Mouse (Mus musculus) common myeloid progenitor, adult 5-6 weeks (primary cell): ENCODE measurements at regions not wholly inside any gene's neighbourhood (a gene's known extent, or its start where the extent isn't known, plus 50 kb on each side); places are given as distances from the start of the nearest gene placed in this dataset.

ENCODE experiments used
- ATAC-seq: replicated peaks from 2 replicates; pipeline ENCODE4 v1.8.0; 2016; ENCODE audit warnings: low read depth, mild to moderate bottlenecking, moderate TSS enrichment, inconsistent platforms; ENCODE audit not compliant: poor library complexity, severe bottlenecking

DNA sequence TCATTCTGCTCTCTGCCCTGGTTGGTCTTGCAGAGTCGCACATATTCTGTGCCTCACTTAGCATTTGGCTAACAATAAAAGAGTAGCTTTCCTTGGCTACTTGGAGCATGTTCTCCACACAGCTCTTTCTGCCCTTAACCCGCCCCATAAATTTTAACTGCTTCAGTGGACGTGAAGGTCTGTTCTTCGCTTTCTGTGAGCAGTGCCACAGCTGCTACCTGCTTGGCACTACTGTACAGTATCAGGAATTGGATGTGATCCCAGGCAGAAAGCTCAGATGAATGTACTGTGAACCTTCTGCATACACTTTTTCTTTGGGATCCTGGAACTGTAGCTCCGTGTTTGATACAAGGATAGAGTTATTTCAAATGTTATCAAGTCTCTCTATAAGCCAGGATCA lies 939.4 kb downstream of the Epha4 start:
- no peak for ATAC-seq

DNA sequence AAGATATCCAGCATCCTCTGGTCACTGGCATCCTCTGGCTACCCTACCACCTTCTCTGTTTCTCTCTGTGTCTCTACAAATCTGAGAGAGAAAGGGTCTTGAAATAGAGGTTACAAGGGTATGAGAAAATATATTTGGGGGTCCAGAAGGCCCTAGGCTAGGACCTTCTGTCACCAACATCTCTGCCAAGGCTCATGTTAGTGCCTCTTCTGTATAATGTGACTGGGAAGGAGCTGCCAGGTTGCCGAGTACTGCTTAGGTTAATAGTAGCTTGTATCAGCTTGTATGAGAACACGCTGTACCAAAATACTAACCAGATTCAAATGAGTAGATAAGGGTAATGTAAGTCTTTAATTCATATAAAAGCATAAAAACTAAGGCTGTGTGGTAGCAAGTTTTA lies 929.0 kb downstream of the Epha4 start:
- ATAC-seq = no peak

DNA sequence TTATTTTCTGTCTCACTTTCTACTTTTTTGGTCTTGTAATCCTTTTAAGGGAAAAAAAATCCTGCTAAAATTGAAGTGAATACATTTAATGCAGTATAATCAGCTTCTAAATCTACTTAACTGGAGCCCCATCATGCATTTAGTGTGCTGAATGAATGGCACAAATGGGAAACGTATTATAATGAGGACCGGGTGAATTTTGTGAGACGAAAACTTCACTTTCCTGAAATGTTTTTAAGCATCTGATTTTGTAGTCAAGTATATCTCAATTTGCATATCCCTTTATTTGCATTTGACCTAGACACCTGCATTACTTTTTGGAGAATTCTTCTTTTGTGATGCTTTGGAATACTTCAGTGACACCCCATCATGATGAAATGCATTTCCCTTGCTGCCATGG lies 889.1 kb downstream of the Epha4 start:
- ATAC-seq = no peak

DNA sequence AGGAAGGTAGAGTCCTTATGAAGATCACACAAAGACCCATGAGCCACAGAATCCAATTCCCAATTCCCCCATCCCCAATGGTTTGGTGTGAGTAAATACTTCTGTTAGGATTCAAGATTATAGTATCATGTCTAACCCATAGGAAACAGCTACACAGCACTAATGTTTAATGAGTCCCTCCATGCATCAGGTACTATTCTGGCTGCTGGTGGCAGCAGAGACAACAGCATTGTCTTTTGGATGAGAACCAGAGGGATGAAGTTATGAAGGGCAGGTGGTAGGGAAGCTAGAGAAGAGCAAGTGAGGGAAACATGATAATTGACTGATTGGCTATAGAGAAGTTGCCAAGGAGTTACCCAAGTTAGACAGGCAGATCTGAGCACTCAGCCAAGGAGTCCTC lies 885.0 kb downstream of the Epha4 start:
- no peak for ATAC-seq

DNA sequence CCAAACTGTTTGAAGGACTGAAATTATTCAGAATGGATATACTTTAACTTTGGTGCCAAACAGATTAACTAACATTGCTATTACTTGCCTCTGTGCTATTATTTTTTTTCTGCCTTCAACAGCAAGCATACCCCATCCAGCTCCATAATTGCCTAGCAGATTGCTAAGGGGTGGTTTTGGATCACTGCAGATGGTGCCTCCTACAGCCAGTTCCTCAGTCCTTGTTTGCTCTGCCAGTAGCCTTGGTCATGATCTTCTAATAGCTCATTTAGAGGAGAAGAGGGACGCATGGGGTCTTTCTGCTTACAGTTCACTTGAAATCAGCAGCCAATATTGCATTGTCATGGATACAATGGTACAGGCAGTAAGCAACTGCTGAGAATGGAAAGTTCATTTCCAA lies 880.8 kb downstream of the Epha4 start:
- no peak for ATAC-seq

DNA sequence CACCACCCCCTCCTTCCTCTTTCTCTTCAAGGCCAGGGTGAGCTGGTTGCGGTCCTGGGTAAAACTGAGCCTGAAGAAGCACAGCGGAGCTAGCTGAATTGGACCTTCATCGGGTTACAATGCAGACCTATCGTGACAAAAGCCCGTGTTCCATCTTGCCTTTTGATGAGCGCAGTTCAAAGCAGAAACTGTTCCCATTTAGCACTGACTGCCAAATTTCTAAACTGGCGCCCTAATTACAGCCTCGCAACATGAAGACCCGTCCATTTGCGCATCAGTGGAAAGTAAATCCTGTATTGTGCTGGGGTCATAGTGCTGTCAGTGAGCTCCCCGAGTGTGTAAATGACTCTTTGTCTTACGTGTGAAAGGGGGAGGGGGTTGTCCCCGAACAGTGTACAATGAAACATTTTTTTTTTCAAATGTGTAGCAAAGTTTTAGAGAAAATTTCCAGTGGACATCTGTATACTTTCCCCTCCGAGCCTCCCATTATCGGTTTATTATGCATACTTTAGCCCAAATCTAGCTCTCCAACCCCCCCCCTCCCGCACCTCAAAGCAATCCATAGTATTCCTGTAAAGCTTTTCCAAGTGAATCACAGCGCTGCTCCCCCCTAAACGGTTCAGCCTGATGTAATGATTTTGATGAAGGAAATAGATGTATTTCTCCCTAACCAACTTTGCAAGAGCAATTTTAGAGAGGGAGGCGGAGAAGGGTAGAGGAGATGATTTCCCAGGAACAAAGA lies 877.4 kb downstream of the Epha4 start:
- no peak for ATAC-seq

DNA sequence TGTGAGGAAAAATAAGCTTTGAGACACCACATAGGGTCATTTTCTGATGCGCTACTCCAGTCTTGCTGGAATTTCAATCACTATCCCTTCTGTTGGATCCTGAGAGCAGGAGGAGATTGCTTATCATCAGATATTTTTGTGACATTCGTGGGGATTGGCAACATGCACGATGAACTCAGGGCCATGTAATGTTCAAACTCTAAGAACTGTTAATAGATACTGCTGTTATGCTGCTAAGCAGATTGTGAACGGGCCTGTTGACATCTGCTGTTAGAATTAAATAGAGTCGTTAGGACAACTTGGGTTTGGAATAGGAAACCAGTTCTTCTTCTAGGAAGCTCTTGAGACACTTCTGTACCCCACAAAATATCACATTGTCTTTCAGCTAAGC lies 876.9 kb downstream of the Epha4 start:
- ATAC-seq = no peak

DNA sequence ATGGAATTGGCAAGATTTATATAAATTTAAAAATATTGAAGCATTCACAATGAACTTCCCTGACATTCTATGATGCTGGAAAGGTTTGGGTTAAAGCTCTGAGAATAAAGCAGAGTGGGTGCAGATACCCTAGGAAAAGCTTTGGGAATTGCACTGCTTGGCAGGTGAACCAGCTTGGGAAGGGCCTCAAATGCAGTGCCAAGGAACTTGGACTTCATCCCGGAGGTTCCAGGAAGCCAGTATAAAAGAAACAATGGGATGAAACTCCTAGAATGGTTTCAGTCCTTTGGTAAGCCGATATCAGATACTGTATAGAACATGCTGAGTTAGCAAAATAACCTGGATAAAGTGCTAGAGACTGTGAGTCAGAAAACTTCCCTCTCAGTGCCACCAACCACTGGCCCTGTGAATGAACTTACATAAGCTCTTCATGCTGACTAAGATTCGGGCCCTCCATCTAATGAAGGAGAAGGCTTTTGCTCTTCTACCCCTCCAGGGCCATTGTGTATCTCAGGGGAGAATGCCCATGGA lies 873.6 kb downstream of the Epha4 start:
- ATAC-seq = no peak

DNA sequence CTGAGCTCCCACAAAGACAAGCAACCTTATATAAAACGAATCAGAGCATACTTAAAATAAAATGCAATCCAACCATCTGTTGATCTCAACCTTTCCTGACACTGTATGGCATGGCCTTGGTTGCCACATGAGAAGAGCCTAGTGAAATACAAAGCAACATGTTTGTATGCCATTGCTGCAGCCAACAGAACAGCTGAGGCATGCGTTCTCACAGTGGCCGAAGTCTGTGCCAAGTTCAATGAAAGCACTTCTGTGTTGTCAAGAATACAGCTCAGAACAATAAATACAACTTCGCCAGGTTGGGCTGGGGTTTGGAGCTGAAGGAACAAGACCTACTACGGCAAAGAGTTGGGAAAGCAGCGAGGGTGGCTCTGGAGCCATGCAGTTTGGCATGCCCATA lies 872.2 kb downstream of the Epha4 start:
- ATAC-seq = no peak

DNA sequence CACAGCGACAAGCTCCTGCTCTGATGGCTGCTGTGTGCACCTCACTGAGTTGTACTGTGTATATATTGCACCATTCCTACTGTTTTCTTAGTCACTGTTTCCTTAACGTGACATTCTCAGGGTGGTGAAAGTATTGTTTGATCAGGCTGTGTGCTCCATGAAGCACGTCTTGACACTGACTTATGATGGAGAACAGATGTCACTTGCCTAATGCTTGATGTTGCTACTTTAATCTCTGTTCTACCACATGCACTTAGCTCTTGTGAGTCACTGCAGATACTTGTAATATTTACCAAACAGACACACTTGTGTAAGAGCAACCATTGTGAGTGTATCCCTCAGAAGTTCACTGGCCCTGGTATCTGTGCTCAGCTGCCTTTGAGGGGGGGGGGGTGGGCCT lies 870.0 kb downstream of the Epha4 start:
- ATAC-seq = no peak

DNA sequence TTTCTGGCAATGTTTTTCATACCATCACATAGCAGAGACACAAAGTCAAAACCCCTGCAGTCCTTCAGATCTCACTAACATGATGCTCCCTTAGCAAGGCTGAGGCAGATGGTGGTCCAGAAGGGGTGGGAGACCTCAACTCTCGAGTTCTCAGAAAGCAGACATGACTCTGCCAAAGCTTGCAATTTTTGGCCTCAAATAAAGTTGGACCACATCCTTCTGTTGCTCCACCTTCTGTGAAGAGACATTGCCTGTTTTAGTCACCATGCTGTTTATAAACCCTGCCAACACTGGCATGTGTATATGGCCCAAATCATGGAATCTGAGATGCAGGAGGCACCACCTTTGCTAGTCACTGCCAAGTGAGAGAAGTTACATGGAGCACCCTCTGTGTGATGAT lies 860.1 kb downstream of the Epha4 start:
- ATAC-seq = no peak

DNA sequence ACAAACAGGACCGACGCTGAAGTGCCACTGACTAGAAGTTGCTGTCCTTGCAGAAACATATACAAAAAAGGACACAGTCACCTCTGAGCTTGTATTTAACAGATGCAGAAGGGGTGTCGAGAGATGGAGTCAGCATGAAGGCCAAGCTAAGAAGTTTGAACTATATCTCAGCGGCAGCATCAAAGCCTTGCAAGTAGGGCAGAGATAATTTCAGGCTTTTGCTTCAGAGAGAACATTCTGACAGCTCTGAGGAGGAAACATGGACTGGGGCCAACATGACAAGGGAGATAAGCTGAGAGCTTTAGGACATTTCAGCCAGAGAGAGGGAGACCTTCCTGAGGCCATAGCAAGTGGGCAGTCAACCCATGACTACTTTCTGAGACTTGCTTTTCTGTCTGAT lies 856.7 kb downstream of the Epha4 start:
- no peak for ATAC-seq

DNA sequence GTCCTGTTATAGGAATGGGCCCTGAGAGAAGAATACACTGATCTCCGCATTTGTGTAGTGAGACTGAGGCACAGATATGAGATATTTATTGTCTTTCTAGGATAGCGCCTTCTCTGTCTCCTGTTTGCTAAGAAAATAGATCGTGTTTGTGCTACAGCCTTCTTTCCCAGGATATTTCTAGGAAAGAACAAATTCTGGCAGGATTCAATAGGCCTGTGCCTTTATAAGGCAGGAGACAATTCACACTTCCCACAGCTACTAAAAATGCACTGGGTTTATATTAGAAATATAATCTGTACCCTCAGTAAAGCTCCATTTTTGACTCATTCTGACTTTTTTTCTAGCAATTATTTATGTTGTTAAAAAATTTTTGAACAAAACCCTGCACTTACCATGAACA lies 854.7 kb downstream of the Epha4 start:
- no peak for ATAC-seq

DNA sequence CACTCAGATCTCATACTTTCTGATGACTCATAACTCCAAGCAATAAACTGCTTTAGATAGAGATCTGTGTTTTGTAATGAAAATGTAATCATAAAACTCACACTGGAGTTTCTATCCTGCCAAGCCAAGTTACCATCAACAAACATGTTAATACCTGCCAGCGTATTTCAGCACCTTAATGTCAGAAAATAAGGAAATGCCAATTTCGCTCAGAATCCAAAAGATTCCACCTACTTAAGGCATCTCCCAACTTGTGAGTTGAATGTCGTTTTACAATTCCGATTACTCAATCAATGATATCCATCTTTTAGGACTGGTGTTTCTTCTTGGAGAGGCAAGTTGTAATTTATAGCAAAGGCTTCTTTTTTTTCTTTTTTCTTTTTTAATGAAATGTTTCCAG lies 850.5 kb downstream of the Epha4 start:
- ATAC-seq = no peak

DNA sequence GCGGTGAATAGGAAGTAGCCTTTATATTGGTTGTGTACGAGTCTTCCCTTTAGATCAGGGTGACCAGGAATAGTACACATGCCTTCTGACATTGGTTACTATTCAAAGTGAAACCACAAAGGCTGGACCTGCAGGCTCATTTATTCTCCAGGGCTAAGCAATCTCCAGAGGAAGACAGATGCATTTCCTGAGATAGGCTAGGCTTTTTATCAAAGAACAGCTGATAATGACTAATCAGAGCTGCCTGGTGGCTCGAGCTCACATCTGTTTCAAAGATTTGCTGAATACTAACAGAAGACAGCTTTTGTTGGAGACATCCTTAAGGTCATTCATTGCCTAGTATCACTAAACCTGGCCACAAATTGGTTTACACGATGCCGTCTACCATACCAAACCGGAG lies 838.1 kb downstream of the Epha4 start:
- ATAC-seq = no peak

DNA sequence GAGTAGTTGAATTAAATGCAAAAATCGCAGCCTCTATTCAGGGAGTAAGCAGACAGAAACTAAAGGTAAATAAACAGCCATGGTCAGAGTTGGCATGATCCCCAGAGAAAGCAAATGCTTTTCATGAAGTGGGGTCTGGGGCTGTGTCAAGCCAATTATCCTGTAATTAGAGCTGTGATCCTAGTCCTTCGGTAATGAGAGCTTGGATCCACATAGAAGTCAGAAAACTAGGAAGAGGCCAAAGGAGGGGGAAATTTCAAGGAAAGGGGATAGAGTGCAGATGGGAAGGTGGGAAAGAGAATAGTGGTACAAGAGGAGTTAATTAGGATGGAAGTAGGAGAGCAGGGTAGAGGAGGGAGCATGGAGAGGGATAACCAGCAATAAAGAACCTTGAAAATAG lies 809.3 kb downstream of the Epha4 start:
- no peak for ATAC-seq

DNA sequence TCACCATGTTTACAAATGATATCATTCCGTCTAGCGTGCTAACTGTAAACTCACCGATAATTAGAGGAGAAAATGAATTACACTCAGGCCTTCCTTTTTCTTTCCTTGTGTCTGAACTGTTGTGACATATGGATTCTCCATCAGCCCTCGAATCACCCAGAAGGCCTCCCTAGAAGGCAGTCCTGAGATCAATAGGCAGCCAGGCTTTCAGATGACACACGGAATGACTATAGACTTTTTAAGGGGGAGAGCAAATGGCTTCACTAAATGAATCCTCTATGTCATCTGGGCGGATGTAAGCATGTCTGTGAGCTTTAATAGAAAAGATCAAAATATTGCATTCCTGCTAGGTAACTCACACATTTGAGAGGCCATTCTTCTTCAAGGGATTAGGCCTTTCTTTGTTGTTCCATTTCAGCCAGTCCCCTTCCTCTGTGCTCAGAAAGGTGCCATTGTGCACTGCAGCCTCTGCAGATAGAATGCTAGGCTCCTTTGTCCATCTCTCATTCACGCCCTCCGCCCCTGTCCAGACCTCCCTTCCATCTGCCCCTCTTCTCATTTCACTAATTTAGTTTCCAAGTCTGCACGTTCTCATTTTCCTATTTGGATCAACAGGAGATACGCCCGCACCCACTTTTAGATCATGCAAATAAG lies 797.1 kb downstream of the Epha4 start:
- no peak for ATAC-seq

DNA sequence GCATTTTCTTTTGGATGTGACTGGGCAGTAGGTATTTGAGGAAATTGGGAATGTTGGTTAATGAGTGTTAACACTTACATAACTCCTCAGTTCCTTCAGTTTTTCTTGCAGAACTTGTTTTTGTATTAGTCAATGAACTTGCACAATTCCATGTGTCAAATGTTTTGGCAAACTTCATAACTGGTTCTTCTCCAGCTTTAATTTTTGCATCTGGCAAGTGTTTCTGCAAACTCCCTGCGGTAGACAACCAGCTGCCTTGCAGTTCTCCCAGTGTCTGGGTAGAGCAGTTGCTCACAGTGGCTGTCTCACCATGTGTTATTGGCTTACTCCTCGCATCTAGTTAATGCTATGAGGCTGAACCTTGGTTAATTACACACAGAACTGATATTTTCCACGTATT lies 790.4 kb downstream of the Epha4 start:
- ATAC-seq = no peak

DNA sequence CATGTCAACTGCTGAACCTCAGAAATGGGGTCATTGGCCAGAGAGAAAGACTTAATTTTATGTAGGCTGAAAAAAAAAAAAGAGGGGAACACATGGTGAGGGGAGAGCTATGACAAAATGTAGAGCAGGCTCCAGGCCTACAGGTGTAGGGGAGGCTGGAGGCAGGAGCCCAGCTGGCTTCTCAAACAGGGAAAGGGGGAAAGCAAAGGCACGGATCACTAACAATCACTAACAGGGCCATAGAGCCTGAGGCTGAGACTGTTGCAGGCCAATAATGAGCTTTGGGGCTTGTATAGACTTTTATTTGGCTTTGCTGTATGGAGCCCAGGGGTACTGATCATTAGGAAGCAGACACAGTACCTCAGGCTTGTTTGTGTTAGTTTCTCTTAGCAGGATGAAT lies 777.9 kb downstream of the Epha4 start:
- no peak for ATAC-seq

DNA sequence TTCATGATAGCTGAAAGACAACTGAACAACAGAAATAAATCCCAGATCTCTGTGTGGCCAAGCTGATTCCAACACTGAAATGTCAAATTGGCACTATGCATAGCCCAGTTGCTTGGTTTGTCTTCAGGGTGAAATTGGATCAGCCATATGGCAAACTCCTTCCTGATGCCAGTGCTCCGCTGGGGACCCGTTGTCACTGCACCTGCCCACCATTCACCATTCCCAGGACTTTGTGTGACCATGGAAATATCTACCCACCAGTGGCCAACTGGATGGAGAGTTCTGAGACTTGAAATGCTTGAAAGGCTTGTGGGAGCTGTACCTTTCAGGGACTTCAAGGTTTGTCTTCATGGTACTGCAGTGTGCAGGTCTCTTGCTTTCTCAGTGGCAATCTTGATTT lies 777.2 kb downstream of the Epha4 start:
- ATAC-seq = no peak

DNA sequence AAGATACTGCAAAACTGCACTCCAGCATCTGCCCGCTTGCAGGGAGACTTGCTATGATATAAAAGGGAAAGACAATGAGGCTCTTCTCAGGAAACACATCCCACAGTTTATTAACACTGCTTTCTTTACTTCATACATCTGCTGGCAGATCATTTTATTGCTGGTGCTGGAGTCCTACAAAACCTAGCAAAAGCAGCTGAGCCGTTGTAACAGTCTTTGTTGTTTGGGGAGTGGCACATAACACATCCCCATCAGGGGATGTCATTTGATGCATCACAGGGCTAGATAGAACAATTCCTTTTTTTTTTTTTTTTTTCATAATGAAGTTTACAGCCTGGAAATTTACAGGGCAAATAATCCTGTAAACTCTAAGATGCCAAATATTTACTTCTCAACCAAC lies 742.2 kb downstream of the Epha4 start:
- ATAC-seq = no peak

DNA sequence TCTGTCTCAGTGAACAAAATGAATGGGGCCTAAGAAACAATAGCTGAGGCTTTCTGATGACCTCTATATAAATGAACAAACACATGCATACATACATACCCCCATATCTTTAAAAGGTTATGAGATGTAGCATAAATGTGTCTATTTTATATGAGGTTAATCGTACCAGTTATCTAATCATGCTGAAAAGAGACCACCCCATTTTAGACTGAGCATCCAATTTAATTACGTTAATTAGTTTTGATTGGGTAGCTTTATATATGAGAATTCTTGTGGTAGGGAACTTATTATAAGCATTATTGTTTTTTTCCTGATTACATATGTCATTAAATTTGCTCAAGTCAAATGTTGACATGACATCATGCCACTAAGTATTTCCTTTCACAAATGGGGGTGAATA lies 728.0 kb downstream of the Epha4 start:
- no peak for ATAC-seq
